Mouse (Mus musculus): ENCODE data around the gene Mttp. TPM values are rescaled to one million over a fixed set of nuclear protein-coding genes. Genes with fewer than 3 reads are reported as not detected.

The Mttp gene
- 1 to 10 TPM; 5.4 to 6.2 TPM for total RNA-seq (2021)

DNA sequence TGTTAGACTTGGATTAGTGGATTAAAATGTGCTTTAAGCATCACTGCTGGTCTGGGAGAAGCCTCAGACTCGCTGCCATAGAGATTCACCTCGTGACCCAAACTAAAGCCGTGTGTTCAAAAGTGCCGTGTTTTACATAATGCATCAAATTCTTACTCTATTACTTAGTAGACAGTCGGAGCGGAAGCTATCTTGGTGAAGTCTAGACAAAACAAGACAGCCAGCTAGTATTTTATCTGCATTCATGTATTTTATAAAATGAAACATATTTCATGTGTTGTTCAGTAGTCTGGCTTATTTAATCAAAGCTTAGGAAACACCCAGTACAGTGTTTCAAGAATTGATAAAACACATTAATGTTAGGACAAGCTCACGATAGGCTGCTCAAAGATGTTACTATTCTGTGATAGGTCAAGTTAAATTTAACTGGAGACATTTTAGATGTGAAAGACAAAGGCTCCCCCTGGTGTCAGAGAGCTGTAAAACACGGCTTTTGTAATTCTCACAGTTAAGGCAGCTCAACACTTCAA lies at the start of gene Mttp:
Gene Mttp (minus strand): TSS at position 327 of the 530 bp plus-strand sequence.
- intact Hi-C loops (cut with DNase I), result loop anchor here (1.0 to 2.0 kb wide), 4 partner anchors 153 to 366 kb away; partner anchors contain the start of genes Dnajb14 and Lamtor3

DNA sequence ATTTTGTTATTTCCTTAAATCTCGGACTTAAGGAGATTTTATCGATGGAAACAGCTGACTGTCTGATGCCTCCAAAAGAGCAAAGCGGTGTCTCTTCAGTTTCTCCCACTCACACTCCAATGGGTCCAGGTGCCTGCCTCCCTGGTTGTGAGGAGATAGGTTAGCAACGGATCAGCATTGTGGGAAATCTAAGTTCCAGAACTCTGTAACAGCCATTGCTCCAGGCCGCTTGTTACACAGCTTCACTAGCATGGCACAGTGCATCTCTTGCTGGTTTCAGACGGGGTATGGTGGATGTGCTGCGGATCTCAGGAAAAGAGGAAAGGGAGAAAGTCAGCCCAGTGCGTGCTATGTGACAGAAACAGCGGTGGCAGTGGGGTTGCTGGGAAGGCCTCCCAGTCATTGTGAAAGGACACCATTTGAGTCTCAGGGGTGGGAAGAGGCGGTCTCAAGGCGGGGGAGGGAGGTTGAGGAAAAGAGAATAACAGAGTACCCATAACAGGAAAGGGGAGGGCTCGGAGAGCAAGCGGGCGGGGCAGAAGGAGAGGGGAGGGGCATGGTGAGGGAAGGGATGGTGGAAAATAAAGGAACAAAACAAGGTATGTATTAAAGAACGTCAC lies 49.0 kb upstream of the Mttp start, which contains the start of gene 4930579F01Rik:
Gene 4930579F01Rik (minus strand): TSS at position 143 of the 620 bp plus-strand sequence.
- intact Hi-C loops (cut with DNase I), result no loop called here

More for the DNA sequence above, at the start of gene Mttp:
- peak; percentile 71 to 77 for DNase-seq

DNA sequence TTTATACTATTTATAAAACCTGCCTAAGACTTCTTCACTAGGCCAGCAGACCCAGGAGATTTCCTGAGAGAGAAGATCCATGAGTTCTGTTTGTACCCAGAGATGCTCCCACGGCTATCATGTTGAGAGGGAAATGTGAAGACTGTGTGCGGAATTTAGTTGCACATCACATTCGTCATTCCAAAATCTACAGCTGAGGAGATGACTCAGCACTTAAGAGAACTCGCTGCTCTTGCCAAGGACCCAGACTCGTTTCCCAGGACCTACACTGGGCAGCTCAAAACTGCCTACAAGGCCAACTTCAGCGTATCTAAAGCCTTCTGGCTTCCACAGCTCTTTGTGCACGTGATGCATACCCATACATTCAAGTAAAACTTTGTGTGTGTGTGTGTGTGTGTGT lies 47.5 kb upstream of the Mttp start:
- DNase-seq, result no peak
- intact Hi-C loops (cut with DNase I), result no loop called here

More for the DNA sequence above, 49.0 kb upstream of the Mttp start, which contains the start of gene 4930579F01Rik:
- no peak for DNase-seq

DNA sequence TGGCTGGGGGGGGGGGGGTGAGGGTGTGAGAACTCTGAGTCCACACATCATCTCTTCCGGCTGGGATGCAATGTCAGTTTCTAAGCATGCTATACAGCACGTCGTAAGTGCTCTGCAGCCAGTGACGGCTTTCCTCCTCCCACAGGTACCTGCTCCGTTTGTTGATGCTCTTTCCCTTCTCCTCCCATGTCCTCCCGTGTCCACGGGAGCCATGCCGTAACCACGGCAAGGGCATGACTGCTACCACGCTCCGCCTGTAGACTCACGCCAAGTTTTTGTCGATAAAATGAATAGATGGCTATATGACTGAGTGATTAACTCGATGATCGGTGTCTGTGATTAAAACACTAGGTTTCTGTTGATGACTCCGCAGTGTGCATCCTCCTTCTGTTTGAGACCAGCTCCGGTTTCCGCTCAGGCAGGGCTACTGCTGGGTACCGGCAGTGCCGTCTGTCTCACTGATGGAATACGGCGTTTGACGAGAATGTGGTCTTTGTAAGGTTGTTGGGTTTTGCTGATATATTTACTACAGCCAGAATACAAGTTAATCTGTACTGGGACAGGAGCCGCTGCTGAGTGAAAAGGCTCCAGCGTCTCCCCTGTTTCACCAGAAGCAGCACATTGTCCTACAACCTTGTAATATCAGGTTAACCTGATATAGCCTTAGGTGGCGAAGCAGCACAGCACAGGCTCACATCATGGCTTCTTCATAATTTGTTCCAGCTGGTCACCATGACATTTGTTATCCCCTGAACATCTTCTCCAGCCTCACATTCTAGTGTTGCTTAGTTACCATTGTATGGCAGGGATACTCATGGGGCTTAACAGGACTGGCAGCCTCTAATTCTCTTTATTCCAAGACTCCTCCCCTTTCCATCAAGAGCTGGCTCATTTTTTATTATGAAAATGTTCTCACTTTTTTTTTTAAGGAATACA lies 41.5 kb upstream of the Mttp start:
- intact Hi-C loops (cut with DNase I), result no loop called here
- DNase-seq, result no peak

DNA sequence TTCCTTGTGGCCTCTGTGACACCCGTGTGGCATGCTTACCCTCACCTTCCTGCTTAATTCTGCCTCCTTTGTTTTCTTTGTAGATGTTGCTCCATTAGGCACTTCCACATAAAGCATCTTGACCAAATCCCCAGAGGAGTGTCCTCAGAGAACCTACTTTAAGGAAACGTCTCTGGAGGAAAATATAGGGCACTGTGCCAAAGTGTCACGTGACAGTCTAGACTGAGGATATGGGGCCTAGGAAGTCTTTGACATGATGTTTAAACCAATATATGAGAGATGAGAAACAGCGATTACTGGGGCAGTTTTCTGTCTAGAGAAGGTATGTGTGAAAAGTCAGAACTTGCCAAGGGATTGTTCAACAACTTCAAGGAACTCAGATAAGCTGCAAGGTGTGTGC lies 40.5 kb upstream of the Mttp start:
- DNase-seq, result peak in 1 of 2 experiments; percentile 7
- intact Hi-C loops (cut with DNase I), result no loop called here

DNA sequence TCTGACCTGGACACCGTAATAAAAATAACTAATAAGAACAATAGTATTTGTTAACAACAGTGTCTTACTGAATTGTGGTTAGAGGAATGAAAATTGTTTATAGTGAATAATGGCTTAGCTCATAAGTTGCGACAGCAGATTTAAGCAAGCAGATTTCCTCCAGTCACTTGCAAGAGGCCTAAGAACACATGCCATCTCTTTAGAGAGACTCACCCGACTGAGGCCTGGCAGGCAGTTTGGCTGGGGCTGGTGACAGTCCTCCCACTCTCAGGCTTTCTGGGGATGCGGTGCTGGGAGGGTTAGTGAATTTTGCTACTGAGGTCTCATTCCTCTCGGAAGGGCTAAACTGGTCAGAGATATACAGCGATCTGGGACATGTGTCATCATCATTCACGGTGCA lies 38.6 kb upstream of the Mttp start:
- intact Hi-C loops (cut with DNase I), result no loop called here

DNA sequence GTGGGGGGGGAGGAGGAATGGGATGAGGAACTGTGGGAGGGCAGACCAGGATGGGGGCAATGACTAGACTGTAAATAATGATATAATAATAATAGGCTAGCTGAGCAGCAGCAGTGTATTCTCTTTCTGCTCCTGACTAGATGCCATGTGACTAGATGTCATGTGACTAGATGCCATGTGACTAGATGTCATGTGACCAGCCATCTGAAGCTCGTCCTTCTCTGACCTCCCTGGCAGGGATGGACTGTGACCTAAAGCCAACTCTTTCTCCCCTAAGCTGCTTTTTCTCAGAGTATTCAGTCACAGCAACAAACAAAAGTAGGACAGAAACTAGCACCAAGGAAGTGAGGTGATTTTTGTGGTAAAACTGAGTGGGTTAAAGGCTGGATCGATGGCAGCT lies 37.3 kb upstream of the Mttp start:
- DNase-seq, result no peak
- intact Hi-C loops (cut with DNase I), result no loop called here

More for the DNA sequence above, 38.6 kb upstream of the Mttp start:
- no peak for DNase-seq

DNA sequence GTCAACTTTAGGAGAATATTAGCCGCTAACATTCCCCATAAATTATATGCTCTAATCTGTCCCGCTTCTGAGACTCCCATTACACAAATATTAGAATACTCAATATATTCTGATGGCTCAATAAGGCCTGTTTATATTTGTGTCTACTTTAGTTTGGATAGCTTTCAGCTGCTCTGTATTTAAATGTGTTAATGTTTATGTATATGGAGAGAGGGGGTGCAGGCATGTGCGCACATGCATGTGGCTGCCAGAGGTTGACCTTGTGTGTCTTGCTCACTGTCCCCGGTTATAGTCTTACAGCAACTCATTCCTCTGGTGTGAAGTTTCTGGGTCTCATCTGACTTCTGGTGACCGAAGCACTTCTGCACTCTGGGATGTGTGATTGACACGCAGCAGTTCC lies 30.8 kb upstream of the Mttp start:
- intact Hi-C loops (cut with DNase I), result no loop called here
- no peak for DNase-seq

DNA sequence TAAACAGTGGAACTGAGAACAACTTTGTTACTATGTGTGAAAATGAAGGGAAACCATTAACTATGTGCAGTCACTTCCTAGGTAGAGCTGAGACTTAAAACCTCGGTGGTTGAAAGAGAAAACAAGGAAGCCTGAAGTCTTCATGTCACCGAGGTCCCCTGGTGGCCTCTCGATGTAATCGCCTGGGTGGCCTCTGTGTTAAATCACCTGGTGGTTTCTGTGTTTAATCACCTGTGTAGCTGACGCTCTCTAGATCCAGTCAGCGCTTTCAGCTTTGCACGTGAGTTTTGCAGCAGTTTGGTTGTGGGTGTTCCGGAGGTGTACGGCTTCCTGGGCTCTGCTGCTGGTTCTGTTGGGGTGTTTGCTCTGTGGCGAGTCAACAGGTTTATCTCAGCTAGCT lies 28.5 kb upstream of the Mttp start:
- DNase-seq, result no peak
- intact Hi-C loops (cut with DNase I), result no loop called here

DNA sequence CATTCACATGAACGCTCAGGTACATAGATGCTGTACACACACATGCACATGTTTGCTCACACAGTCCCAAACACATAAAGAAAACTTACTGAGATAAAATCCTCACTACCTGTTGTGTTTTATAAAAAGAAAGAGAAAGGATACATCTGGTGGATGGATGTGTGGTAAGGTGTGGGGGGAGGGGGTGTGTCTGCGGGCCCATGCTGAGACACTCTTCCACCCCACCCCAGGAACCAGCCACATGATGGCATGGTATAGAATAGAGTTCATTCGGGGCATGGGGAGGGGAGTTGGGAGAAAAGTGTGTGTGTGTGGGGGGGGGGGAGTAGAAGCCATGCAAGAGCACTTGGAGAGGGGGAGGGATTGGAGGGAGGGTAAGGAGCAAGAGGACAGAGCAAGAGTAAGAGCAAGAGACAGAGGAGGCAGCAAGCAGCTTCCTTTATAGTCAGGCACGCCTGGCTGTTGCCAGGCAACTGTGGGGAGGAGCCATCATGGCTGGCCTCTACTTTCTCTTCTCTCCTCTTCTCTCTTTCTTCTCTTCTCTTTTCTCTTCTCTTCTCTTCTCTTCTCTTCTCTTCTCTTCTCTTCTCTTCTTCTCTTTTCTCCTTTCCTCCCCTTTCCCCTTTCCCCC lies 17.9 kb upstream of the Mttp start:
- DNase-seq, result no peak
- intact Hi-C loops (cut with DNase I), result no loop called here

DNA sequence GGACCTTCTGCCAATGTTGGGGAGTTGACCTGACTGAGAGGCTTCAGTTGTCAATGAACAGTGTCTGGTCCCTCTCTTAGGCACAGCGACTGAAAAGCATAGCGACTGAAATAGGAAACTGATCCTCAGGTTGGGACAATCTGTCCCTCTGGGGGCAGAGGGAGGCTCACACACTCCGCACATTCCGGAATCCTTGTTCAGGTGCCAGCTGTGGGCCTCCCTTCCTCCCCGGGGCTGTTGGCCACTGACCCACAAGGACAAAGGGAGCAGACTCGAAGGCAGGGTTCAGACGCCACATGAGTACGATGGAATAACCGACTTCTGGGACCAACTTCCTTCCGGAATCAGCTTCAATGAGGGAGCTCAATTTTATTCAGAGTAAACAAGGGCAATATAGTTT lies 16.9 kb upstream of the Mttp start:
- intact Hi-C loops (cut with DNase I), result no loop called here
- no peak for DNase-seq

DNA sequence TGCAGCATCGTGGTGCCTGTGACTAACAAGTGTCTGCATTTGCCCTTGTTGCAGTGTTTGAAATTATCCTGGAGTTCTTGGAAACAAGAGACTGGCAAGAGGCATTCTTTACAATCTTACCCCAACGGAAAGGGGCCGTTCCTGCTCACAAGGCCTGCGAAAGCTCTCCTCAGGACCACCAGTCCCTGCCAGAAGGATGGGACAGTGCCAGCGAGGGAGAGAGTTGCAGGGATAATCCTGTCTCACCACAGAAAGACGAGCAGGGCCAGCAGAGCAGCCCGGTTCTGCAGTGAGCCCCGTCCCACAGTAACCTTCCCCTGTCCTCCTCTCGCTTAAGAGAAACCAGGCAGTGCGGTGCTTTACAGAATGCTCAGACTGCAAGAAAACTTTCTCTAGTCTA lies 11.9 kb upstream of the Mttp start:
- intact Hi-C loops (cut with DNase I), result no loop called here

DNA sequence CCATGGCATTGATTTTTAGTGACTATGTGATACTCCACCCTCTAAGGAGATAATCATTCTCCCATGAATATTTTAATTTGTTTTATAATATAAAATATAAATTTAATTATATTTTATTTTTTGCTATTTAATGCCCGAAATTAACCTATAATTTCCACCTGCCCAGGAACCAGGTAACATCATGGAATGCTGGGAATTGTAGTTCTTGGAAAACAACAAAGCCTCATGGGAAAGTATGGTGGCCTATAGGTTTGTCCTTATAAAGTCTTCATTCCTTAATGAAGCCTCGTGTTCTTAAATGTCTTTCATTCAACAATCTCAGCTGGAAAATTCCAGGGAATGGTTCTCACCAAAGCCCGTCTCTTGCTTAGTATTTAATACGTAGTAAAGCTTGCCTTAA lies 10.3 kb upstream of the Mttp start:
- DNase-seq, result no peak
- intact Hi-C loops (cut with DNase I), result no loop called here

More for the DNA sequence above, 11.9 kb upstream of the Mttp start:
- no peak for DNase-seq

DNA sequence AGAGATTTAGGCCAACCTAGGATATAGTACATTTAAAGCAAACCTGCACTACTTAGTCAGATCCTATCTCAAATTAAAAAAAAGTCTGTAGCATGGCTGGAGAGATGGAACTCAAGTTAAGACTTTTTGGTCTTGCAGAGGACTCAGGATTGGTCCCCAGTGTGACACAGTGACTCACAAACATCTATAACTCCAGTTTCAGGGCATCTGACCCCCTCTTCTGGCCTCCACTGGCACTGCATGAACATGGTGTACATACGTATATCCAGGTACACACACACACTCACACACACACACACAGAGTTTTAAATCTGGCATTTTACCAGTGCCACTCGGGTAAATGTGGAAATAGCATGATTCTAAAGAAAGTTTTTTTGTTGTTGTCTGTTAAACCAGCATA lies 4.0 kb upstream of the Mttp start:
- no peak for DNase-seq
- intact Hi-C loops (cut with DNase I), result no loop called here

DNA sequence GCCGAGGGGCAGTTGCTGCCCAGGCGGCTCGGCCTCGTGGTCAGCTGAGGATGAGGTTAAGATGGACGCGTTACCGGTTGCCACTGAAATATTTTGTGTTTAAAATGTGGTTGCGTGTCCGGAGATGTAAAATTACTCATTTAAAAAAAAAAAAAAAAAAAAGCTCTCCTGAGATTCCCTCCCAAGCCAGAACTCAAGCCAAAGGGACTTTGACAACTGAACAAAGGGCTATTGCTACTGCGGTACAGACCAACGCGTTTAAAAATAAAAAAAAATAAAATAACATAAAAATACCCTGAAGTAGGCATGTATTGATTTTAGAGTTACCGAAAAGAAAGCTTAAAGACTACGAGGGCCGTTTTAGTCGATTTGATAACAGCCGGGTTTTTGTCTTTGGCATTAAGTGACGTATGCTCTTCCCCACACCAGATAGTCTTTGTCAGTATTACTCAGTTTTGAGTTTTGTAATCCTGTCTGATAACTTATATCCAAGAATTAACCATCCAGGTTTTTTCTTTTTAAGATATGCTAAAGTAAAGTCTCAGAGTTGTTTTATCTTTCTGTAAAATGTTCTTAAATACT lies 617 bp downstream of the Mttp start:
- intact Hi-C loops (cut with DNase I), result loop anchor here (2.0 kb wide), 2 partner anchors 225 to 277 kb away; partner anchors contain the start of genes Dnajb14 and Lamtor3
- no peak for DNase-seq

DNA sequence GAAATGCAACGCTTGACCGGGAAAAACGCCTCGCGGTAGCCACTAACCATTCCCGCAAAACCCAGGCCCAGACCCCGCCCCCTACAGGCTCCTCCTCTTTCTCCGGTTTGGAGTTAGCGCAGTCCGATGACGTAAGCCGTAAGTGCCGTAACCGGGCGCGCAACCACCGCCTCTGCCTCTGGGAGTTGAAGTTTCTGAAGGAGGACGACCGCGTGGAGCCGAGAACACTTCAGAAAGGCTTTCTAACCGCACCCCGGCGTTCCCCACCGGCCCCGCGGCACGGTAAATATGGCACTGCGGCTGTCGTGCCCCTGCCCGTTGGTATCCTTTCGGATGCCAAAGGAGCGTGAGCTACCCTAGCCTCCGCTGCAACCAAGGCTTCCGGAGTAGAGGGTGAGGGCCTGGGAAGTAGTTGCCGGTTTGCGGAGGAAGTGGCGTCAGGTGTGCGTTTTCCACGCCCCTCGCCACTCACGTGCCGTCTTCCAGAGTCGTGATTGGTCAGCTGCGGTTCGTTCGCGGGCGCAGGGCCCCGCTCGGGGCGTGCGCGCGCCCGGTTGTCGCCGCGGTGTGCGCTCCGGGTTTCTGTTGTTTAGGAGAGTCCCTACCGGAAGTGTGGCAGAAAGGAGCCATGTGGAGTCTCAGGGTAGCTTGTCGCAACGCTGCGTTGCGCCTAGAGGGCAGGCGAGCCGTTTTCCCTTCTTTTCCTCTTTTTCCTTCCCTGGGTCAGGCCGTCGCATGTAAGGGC lies 1.3 kb downstream of the Mttp start, which contains the start of gene Trmt10a:
Gene Trmt10a (plus strand): TSS at position 134 of the 745 bp plus-strand sequence.
- intact Hi-C loops (cut with DNase I), result loop anchor here (2.0 kb wide), 5 partner anchors 25 to 385 kb away; partner anchors contain the start of genes Dnajb14 and Lamtor3
- peak; percentile 97 to 98 for DNase-seq

DNA sequence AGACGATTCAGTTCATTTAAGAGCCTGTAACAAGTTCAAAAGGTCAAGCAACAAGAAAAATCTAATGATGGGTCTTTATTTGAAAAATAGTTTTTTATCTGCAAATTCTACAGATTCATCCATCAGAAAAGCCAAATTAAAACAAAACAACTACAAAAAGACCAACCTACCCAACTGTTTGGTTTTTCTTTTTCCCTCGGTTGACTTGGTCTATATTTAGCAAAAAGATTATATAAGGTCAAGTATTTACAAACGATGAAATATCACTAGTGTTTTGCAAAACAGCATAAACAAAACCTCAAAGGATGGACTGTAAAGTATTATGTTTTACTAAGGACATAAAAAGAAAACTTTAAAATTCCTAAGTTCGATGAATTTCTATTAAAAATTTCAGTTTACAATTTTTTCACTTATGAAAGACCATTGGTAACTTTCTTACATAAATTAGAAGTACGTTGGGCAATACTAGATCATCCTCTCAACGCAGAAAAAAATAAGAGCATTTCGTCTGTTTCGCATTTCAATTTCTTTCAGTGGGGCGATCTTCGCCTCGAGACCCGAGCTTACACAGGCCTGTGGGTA lies 1.9 kb downstream of the Mttp start:
- DNase-seq, result no peak
- intact Hi-C loops (cut with DNase I), result loop anchor here (2.0 kb wide), 3 partner anchors 24 to 386 kb away; no protein-coding TSS in a partner anchor

DNA sequence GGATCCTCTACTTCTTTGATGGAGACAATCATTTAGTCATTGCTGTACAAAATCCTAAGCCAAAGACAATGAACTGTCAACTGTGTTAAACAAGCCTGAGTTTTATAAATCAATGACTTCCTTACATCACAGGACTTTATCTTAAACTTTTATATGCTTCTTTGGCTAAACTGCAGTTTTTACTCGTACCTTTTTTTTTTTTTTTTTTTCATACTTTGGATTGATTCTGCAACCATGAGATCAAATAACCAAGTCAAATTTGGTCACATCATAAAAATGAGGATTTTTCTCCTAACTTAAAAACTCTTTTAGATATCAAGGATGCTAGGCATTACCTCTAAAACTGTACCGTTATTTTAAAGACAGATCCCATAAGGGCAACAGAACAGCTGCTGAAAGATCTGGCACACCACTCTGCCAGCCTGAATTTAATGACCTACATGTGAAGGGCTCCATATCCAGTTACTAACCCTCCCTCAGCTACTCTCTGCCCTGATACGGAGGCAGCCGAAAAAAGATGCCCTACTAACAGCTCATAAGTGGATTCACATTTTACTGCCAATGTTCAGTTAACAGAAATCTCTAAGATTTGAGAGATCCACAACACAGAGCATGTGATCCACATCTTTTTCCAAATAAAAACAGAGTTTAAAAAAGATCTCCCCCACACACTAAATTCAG lies 2.6 kb downstream of the Mttp start:
- no peak for DNase-seq
- intact Hi-C loops (cut with DNase I), result loop anchor here (2.0 kb wide), 3 partner anchors 23 to 387 kb away; no protein-coding TSS in a partner anchor

Data from heart, postnatal 36 days (tissue).